Mouse (Mus musculus): ENCODE data around the gene Prss29. TPM values are rescaled to one million over a fixed set of nuclear protein-coding genes. Genes with fewer than 3 reads are reported as not detected.

Gene Prss29
- polyA plus RNA-seq (2011; ENCODE audit: insufficient read depth, insufficient read length, low read depth, missing spikeins), result not detected in 2 replicates

GRCm38 (mm10) chr17:25318354-25318753 lies at the start of gene Prss29:
Gene Prss29 (plus strand): TSS chr17:25318654.
- H3K27ac ChIP-seq (ENCODE audit: insufficient read depth, low read length), result no peak within 1 kb of the TSS
- no peak for TF ChIP-seq POLR2A (IDR thresholded peaks at IDR 0.05; ENCODE audit: insufficient read depth, low read length)
- no peak for TF ChIP-seq EP300 (IDR thresholded peaks at IDR 0.05; ENCODE audit: insufficient read depth, low read depth, low read length)
- no peak for TF ChIP-seq CTCF (IDR thresholded peaks at IDR 0.05; ENCODE audit: low read depth, low read length)
- H3K36me3 ChIP-seq (ENCODE audit: control insufficient read depth, insufficient read depth, low read length, poor library complexity, severe bottlenecking), result no peaks in the 10 kb centered on the region

GRCm38 (mm10) chr17:25270795-25271335 lies 47.6 kb upstream of the Prss29 start:
- H3K27ac ChIP-seq (ENCODE audit: insufficient read depth, low read length), result no peak overlapping the region
- H3K4me1 ChIP-seq (ENCODE audit: control insufficient read depth, insufficient read depth, low read length), result peaks cover 2% of the 10 kb centered on the region
- TF ChIP-seq POLR2A (IDR thresholded peaks at IDR 0.05; ENCODE audit: insufficient read depth, low read length) (no peak), EP300 (IDR thresholded peaks at IDR 0.05; ENCODE audit: insufficient read depth, low read depth, low read length) (no peak), CTCF (IDR thresholded peaks at IDR 0.05; ENCODE audit: low read depth, low read length) (no peak)
- peaks cover 45% of the 10 kb centered on the region for H3K36me3 ChIP-seq (ENCODE audit: control insufficient read depth, insufficient read depth, low read length, poor library complexity, severe bottlenecking)
- 0 out of 2 replicates have a peak overlapping the region, but pooled peaks have one; percentile 6 for H3K4me3 ChIP-seq (ENCODE audit: low read depth, low read length)
- peak overlapping the region; percentile 91; the same call in 1 of the 2 replicates for H3K9ac ChIP-seq (ENCODE audit: low read depth, poor library complexity, severe bottlenecking)
- no peaks in the 10 kb centered on the region for H3K27me3 ChIP-seq (ENCODE audit: control insufficient read depth, insufficient read depth, low read length, poor library complexity, severe bottlenecking)
- no peaks in the 10 kb centered on the region for H3K9me3 ChIP-seq (replicated peaks; ENCODE audit: control insufficient read depth, insufficient read depth, low read length, poor library complexity, severe bottlenecking)

More at GRCm38 (mm10) chr17:25318354-25318753, at the start of gene Prss29:
- H3K4me3 ChIP-seq (ENCODE audit: low read depth, low read length), result no peak within 1 kb of the TSS
- no peaks in the 10 kb centered on the region for H3K4me1 ChIP-seq (ENCODE audit: control insufficient read depth, insufficient read depth, low read length)
- no peak within 1 kb of the TSS for H3K9ac ChIP-seq (ENCODE audit: low read depth, poor library complexity, severe bottlenecking)
- H3K9me3 ChIP-seq (replicated peaks; ENCODE audit: control insufficient read depth, insufficient read depth, low read length, poor library complexity, severe bottlenecking), result no peaks in the 10 kb centered on the region
- H3K27me3 ChIP-seq (ENCODE audit: control insufficient read depth, insufficient read depth, low read length, poor library complexity, severe bottlenecking), result no peaks in the 10 kb centered on the region

- TF ChIP-seq EP300 (IDR thresholded peaks at IDR 0.05; ENCODE audit: insufficient read depth, low read depth, low read length) (no peak), CTCF (IDR thresholded peaks at IDR 0.05; ENCODE audit: low read depth, low read length) (no peak)
- H3K9ac ChIP-seq (ENCODE audit: low read depth, poor library complexity, severe bottlenecking), result peak overlapping the region; percentile 91
These were observed 46.1 kb upstream of the Prss29 start for GRCm38 (mm10) chr17:25272326-25272725.

GRCm38 (mm10) chr17:25272951-25273705 lies 45.3 kb upstream of the Prss29 start:
- Histone ChIP-seq H3K9ac (ENCODE audit: low read depth, poor library complexity, severe bottlenecking) (peak overlapping the region; percentile 91), H3K27me3 (ENCODE audit: control insufficient read depth, insufficient read depth, low read length, poor library complexity, severe bottlenecking) (no peaks in the 10 kb centered on the region), H3K4me1 (ENCODE audit: control insufficient read depth, insufficient read depth, low read length) (peaks cover 2% of the 10 kb centered on the region), H3K36me3 (ENCODE audit: control insufficient read depth, insufficient read depth, low read length, poor library complexity, severe bottlenecking) (peaks cover 22% of the 10 kb centered on the region), H3K9me3 (replicated peaks; ENCODE audit: control insufficient read depth, insufficient read depth, low read length, poor library complexity, severe bottlenecking) (no peaks in the 10 kb centered on the region), H3K27ac (ENCODE audit: insufficient read depth, low read length) (peak overlapping the region; percentile 89), H3K4me3 (ENCODE audit: low read depth, low read length) (peak overlapping the region; percentile 95)
- TF ChIP-seq EP300 (IDR thresholded peaks at IDR 0.05; ENCODE audit: insufficient read depth, low read depth, low read length) (no peak), POLR2A (IDR thresholded peaks at IDR 0.05; ENCODE audit: insufficient read depth, low read length) (no peak), CTCF (IDR thresholded peaks at IDR 0.05; ENCODE audit: low read depth, low read length) (no peak)

More at GRCm38 (mm10) chr17:25272326-25272725, 46.1 kb upstream of the Prss29 start:
- H3K4me1 ChIP-seq (ENCODE audit: control insufficient read depth, insufficient read depth, low read length), result peaks cover 2% of the 10 kb centered on the region
- peaks cover 30% of the 10 kb centered on the region for H3K36me3 ChIP-seq (ENCODE audit: control insufficient read depth, insufficient read depth, low read length, poor library complexity, severe bottlenecking)
- peak overlapping the region; percentile 95 for H3K4me3 ChIP-seq (ENCODE audit: low read depth, low read length)
- no peaks in the 10 kb centered on the region for H3K9me3 ChIP-seq (replicated peaks; ENCODE audit: control insufficient read depth, insufficient read depth, low read length, poor library complexity, severe bottlenecking)
- H3K27me3 ChIP-seq (ENCODE audit: control insufficient read depth, insufficient read depth, low read length, poor library complexity, severe bottlenecking), result no peaks in the 10 kb centered on the region
- H3K27ac ChIP-seq (ENCODE audit: insufficient read depth, low read length), result peak overlapping the region; percentile 60; the same call in 1 of the 2 replicates

GRCm38 (mm10) chr17:25273706-25274501 lies 44.5 kb upstream of the Prss29 start:
- peak overlapping the region; percentile 95 for H3K4me3 ChIP-seq (ENCODE audit: low read depth, low read length)
- peak; percentile 51 for TF ChIP-seq CTCF (IDR thresholded peaks at IDR 0.05; ENCODE audit: low read depth, low read length)
- no peak for TF ChIP-seq POLR2A (IDR thresholded peaks at IDR 0.05; ENCODE audit: insufficient read depth, low read length)
- 0 out of 2 replicates have a peak, but pooled peaks have one; percentile 22 for TF ChIP-seq EP300 (IDR thresholded peaks at IDR 0.05; ENCODE audit: insufficient read depth, low read depth, low read length)
- H3K27me3 ChIP-seq (ENCODE audit: control insufficient read depth, insufficient read depth, low read length, poor library complexity, severe bottlenecking), result no peaks in the 10 kb centered on the region
- H3K4me1 ChIP-seq (ENCODE audit: control insufficient read depth, insufficient read depth, low read length), result peaks cover 2% of the 10 kb centered on the region
- peak overlapping the region; percentile 89 for H3K27ac ChIP-seq (ENCODE audit: insufficient read depth, low read length)
- H3K9me3 ChIP-seq (replicated peaks; ENCODE audit: control insufficient read depth, insufficient read depth, low read length, poor library complexity, severe bottlenecking), result no peaks in the 10 kb centered on the region
- H3K9ac ChIP-seq (ENCODE audit: low read depth, poor library complexity, severe bottlenecking), result peak overlapping the region; percentile 91
- H3K36me3 ChIP-seq (ENCODE audit: control insufficient read depth, insufficient read depth, low read length, poor library complexity, severe bottlenecking), result peaks cover 14% of the 10 kb centered on the region
